Mouse (Mus musculus) small intestine, adult 2 months (tissue): ENCODE data around the gene Traf4. TPM values are rescaled to one million over a fixed set of nuclear protein-coding genes. Genes with fewer than 3 reads are reported as not detected.

Experiments used
- H3K27ac ChIP-seq: fragments of 200-500 bp; 2 replicates; pipeline ENCODE4 v1.5.1; 2012; ENCODE audit warnings: low read depth, low read length, control low read depth, inconsistent platforms; ENCODE audit not compliant: insufficient read depth
- H3K27me3 ChIP-seq: fragments of 200-500 bp; 2 replicates; pipeline ENCODE4 v1.6.1; 2012; ENCODE audit warnings: mild to moderate bottlenecking, moderate library complexity, low read length, inconsistent platforms; ENCODE audit not compliant: control insufficient read depth, insufficient read depth
- H3K36me3 ChIP-seq: fragments of 200-500 bp; 2 replicates; pipeline ENCODE4 v1.6.1; 2012; ENCODE audit warnings: mild to moderate bottlenecking, low read length, control low read depth, inconsistent platforms; ENCODE audit not compliant: control insufficient read depth, insufficient read depth
- H3K4me1 ChIP-seq: fragments of 200-500 bp; 2 replicates; pipeline ENCODE4 v1.6.1; 2012; ENCODE audit warnings: low read length, inconsistent platforms, mixed read lengths; ENCODE audit not compliant: control insufficient read depth, insufficient read depth, insufficient read length
- H3K4me3 ChIP-seq: fragments of 200-500 bp; 2 replicates; pipeline ENCODE4 v1.5.1; 2012; ENCODE audit warnings: low read depth, mild to moderate bottlenecking, control low read depth, inconsistent platforms, low read length, moderate library complexity
- CTCF ChIP-seq: fragments of 200-500 bp; IDR thresholded peaks from 2 replicates; pipeline ENCODE4 v1.5.1; 2012; ENCODE audit warnings: low read depth, mild to moderate bottlenecking, control low read depth, inconsistent platforms, low read length, moderate library complexity, mixed read lengths; ENCODE audit not compliant: insufficient replicate concordance, insufficient read length; ENCODE audit errors: extremely low read depth
- POLR2A ChIP-seq: fragments of 200-500 bp; IDR thresholded peaks from 2 replicates; pipeline ENCODE4 v1.6.1; 2012; ENCODE audit warnings: low read depth, mild to moderate bottlenecking, control low read depth, inconsistent platforms, low read length, moderate library complexity
- WGBS: fragments of 180-500 bp; shearing (Covaris S2); methylation state at CpG from one replicate; pipeline ENCODE4 v1.1.7; 2018; 5-methylcytosine and 5-hydroxymethylcytosine counted together
- polyA plus RNA-seq: library from polyadenylated mRNA; depleted of rRNA; stranded (reverse); fragments of >200 nt; gene quantifications from 2 replicates; pipeline ENCODE4 v1.2.3, GENCODE M21; 2012

Traf4 gene
- polyA plus RNA-seq, 1 experiment, result 99.5 TPM

- WGBS, result under 1% methylated on average over 14 of the region's 14 CpGs
- H3K36me3 ChIP-seq, result peaks cover 22% of the 10 kb centered on the region
- H3K27ac ChIP-seq, result peak overlapping the region; percentile 81
- peaks cover 43% of the 10 kb centered on the region for H3K4me1 ChIP-seq
- H3K4me3 ChIP-seq, result peak overlapping the region; percentile 71
- H3K27me3 ChIP-seq, result no peaks in the 10 kb centered on the region
- TF ChIP-seq POLR2A (no peak), CTCF (no peak)
These were observed 825 bp downstream of the Traf4 start for GRCm38 (mm10) chr11:78164604-78164923.

DNA sequence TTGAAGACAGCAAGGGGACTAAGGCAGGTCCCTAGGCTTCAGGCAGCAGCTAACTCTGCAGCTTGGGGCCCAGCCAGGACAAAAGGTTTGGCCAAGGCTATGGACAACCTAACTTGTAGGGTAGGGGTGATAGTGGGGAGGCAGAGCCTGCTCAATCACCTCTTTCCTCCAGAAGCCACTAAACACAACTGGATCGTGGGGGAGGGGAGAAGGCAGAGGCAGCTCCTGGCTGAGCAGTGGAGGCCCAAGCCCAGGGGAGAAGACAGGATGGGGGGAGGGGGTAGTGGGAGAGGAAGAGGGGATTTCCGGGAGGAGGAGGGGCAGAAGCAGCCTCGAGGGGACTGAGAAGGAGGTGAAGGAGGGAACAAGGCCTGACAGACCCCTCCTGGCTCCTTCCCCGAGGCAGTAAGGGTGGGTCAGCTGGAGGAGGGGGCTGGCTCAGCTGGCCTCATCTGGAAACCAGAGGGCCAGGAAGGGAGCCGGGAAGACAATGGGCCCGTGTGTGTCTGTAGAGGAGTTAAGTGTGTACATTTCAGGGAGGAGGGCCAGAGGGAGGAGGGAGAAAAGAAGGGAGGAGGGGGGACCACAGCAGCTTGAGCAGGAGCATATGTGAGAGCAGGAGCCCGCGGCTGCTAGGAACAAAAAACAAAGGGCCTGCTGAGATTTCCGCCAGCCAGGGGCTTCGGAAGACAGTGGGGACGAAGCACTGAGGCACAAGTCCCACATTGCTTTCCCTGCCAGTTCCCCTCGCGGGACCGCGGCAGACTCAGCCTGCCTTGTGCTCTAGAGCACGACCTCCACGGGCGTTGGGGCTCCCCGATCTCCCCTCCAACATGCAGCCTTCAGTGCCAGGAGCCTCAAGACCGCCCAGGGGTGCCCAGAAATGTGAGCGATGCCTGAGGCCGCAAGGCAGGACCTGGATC, 1.4 kb downstream of the Traf4 start:
- H3K36me3 ChIP-seq, result peaks cover 25% of the 10 kb centered on the region
- H3K27ac ChIP-seq, result peak overlapping the region; percentile 81
- no peak for TF ChIP-seq POLR2A
- no peak for TF ChIP-seq CTCF
- peak overlapping the region; percentile 71 for H3K4me3 ChIP-seq
- H3K27me3 ChIP-seq, result no peaks in the 10 kb centered on the region
- H3K4me1 ChIP-seq, result peaks cover 43% of the 10 kb centered on the region
- 2% methylated on average over 22 of the region's 22 CpGs for WGBS

GRCm38 (mm10) chr11:78163045-78163444, 2.3 kb downstream of the Traf4 start:
- Histone ChIP-seq H3K27me3 (no peaks in the 10 kb centered on the region), H3K4me3 (peak overlapping the region; percentile 71), H3K4me1 (peaks cover 41% of the 10 kb centered on the region), H3K36me3 (peaks cover 32% of the 10 kb centered on the region), H3K27ac (no peak overlapping the region)
- TF ChIP-seq POLR2A (no peak), CTCF (no peak)
- 84% methylated on average over 2 of the region's 2 CpGs for WGBS

- Histone ChIP-seq H3K4me3 (no peak overlapping the region), H3K27ac (no peak overlapping the region)
- TF ChIP-seq CTCF (no peak), POLR2A (no peak)
These were observed 2.9 kb downstream of the Traf4 start for GRCm38 (mm10) chr11:78162504-78162903.

GRCm38 (mm10) chr11:78161968-78162367, 3.4 kb downstream of the Traf4 start:
- Histone ChIP-seq H3K4me1 (peaks cover 30% of the 10 kb centered on the region), H3K4me3 (no peak overlapping the region), H3K27me3 (no peaks in the 10 kb centered on the region), H3K27ac (no peak overlapping the region), H3K36me3 (peaks cover 39% of the 10 kb centered on the region)
- WGBS, result 44% methylated on average over 4 of the region's 4 CpGs
- TF ChIP-seq POLR2A (no peak), CTCF (no peak)

More at GRCm38 (mm10) chr11:78162504-78162903, 2.9 kb downstream of the Traf4 start:
- no peaks in the 10 kb centered on the region for H3K27me3 ChIP-seq
- WGBS, result 31% methylated on average over 6 of the region's 6 CpGs
- H3K36me3 ChIP-seq, result peaks cover 37% of the 10 kb centered on the region
- peaks cover 36% of the 10 kb centered on the region for H3K4me1 ChIP-seq

- Histone ChIP-seq H3K27me3 (no peaks in the 10 kb centered on the region), H3K4me1 (peaks cover 28% of the 10 kb centered on the region), H3K36me3 (peaks cover 39% of the 10 kb centered on the region), H3K27ac (no peak overlapping the region), H3K4me3 (no peak overlapping the region)
- TF ChIP-seq CTCF (no peak), POLR2A (no peak)
- WGBS, result 90% methylated on average over 14 of the region's 14 CpGs
These were observed 4.2 kb downstream of the Traf4 start for GRCm38 (mm10) chr11:78161169-78161568.

DNA sequence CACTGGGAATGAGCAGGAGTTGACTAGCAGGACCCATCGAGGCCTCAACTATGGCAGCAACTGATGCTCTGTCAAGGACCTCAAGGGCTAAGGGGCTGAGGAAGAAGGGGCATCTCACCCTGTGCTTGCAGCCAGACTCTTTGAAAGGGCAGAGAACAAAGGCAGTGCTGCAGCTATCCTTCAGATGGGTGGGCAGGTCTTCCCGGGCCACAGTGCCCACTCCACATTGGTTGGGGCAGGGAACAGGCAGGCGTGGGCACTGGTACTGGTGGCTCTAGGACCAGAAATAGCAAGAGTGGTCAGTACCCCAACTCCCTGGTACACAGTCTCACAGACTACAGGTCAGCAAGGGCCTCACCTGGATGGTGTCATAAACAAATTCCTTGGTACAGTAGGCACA, 4.7 kb downstream of the Traf4 start:
- H3K27me3 ChIP-seq, result no peaks in the 10 kb centered on the region
- no peak for TF ChIP-seq CTCF
- no peak for TF ChIP-seq POLR2A
- 85% methylated on average over 3 of the region's 3 CpGs for WGBS
- H3K27ac ChIP-seq, result no peak overlapping the region
- H3K4me3 ChIP-seq, result no peak overlapping the region
- H3K36me3 ChIP-seq, result peaks cover 41% of the 10 kb centered on the region
- H3K4me1 ChIP-seq, result peaks cover 25% of the 10 kb centered on the region
